In the genomic region with DNA sequence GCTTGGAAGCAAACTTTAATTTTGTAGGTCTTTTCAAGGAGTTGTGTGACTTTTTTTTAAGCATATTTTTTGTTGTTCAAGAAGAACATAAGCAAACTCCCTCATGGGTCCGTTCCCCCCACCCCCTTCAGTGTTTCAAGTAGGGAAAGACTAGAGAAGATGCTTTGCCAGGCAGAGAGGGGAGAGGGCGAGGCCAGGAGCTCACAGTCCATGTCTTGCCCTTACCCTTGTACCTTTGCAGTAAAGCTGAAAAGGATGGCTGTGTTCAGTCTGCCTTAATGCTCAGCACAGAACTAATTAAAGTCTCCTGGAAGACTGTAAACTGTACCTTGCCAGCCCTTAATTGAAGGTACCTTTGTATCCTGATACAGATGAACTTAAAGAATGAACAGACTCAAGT, we compare ENCODE assay signal across 8 mouse cellular contexts. TPM values are rescaled to one million over a fixed set of nuclear protein-coding genes. Genes with fewer than 3 reads are reported as not detected.
DNase-seq lines count a peak whose midpoint lies in the region; ATAC-seq and TF ChIP-seq lines count a peak whose summit lies in the region.

No protein-coding gene starts in this region.

- no peak for ATAC-seq in kidney, embryonic 16.5 days (ENCODE audit: low FRiP score, low TSS enrichment)
- ATAC-seq in neural tube, embryonic 12.5 days (ENCODE audit: low FRiP score, low read depth), result no peak

- no peak for TF ChIP-seq CTCF in liver, adult 2 months (IDR thresholded peaks at IDR 0.05; ENCODE audit: low read depth, low read length)
- TF ChIP-seq CTCF in embryonic fibroblast, embryonic 13.5 days (IDR thresholded peaks at IDR 0.05; ENCODE audit: borderline replicate concordance, insufficient read depth, low read length), result no peak

- TF ChIP-seq POLR2A in liver, adult 2 months (IDR thresholded peaks at IDR 0.05; ENCODE audit: extremely low read depth, insufficient read depth, low read length), result no peak
- no peak for TF ChIP-seq POLR2A in embryonic fibroblast, embryonic 13.5 days (IDR thresholded peaks at IDR 0.05; ENCODE audit: low read depth, low read length)

- H3K27me3 ChIP-seq in liver, adult 2 months (ENCODE audit: control insufficient read depth, insufficient read depth, low read length), result no peaks in the 10 kb centered on the region
- no peaks in the 10 kb centered on the region for H3K27me3 ChIP-seq in kidney, embryonic 16.5 days (ENCODE audit: insufficient read depth, low read length)
- H3K27me3 ChIP-seq in neural tube, embryonic 12.5 days (replicated peaks), result no peaks in the 10 kb centered on the region

- H3K27ac ChIP-seq in liver, adult 2 months (replicated peaks; ENCODE audit: insufficient read depth, low read depth, low read length), result no peak overlapping the region
- H3K27ac ChIP-seq in embryonic fibroblast, embryonic 13.5 days (ENCODE audit: insufficient read depth, low read length), result no peak overlapping the region
- H3K27ac ChIP-seq in kidney, embryonic 16.5 days (ENCODE audit: low read length), result no peak overlapping the region
- no peak overlapping the region for H3K27ac ChIP-seq in neural tube, embryonic 12.5 days

- H3K4me1 ChIP-seq in liver, adult 2 months (ENCODE audit: control insufficient read depth, insufficient read depth, low read length), result peaks cover 26% of the 10 kb centered on the region
- peaks cover 11% of the 10 kb centered on the region; the same call in 1 of the 2 replicates for H3K4me1 ChIP-seq in embryonic fibroblast, embryonic 13.5 days (ENCODE audit: control insufficient read depth, insufficient read depth, low read length)
- peaks cover 55% of the 10 kb centered on the region for H3K4me1 ChIP-seq in kidney, embryonic 16.5 days (ENCODE audit: insufficient read depth, low read length)
- peaks cover 37% of the 10 kb centered on the region for H3K4me1 ChIP-seq in neural tube, embryonic 12.5 days

- no peaks in the 10 kb centered on the region for H3K9me3 ChIP-seq in kidney, embryonic 16.5 days (ENCODE audit: low read length)
- no peaks in the 10 kb centered on the region for H3K9me3 ChIP-seq in neural tube, embryonic 12.5 days

- WGBS in liver, adult 2 months, result 59% methylated on average over 2 of the region's 2 CpGs
- 68% methylated on average over 2 of the region's 2 CpGs for WGBS in kidney, embryonic 16.5 days
- 70% methylated on average over 2 of the region's 2 CpGs for WGBS in neural tube, embryonic 12.5 days

- peak overlapping the region; percentile 0; the same call in 1 of the 2 replicates for H3K9ac ChIP-seq in liver, adult 2 months (ENCODE audit: low read depth, low read length)
- H3K9ac ChIP-seq in kidney, embryonic 16.5 days (replicated peaks; ENCODE audit: low read length), result peak overlapping the region; percentile 46
- no peak overlapping the region for H3K9ac ChIP-seq in neural tube, embryonic 12.5 days

- H3K4me2 ChIP-seq in kidney, embryonic 16.5 days (replicated peaks; ENCODE audit: low read depth, low read length), result peak overlapping the region; percentile 80
- H3K4me2 ChIP-seq in neural tube, embryonic 12.5 days (replicated peaks), result peak overlapping the region; percentile 86

- peaks cover 23% of the 10 kb centered on the region for H3K79me2 ChIP-seq in liver, adult 2 months (ENCODE audit: control insufficient read depth, insufficient read depth, low read length)

- no peak overlapping the region for H3K4me3 ChIP-seq in liver, adult 2 months (ENCODE audit: insufficient read depth, low read depth, low read length)
- peak overlapping the region; percentile 42 for H3K4me3 ChIP-seq in embryonic fibroblast, embryonic 13.5 days (ENCODE audit: insufficient read depth, low read length)
- peak overlapping the region; percentile 27 for H3K4me3 ChIP-seq in kidney, embryonic 16.5 days (ENCODE audit: low read length)
- 0 out of 2 replicates have a peak overlapping the region, but pooled peaks have one; percentile 0 for H3K4me3 ChIP-seq in neural tube, embryonic 12.5 days

- no peak for DNase-seq in liver, adult 2 months (ENCODE audit: extremely low read depth, low read depth, low spot score)
- no peak for DNase-seq in liver
- DNase-seq in urinary bladder, adult 2 months (ENCODE audit: low spot score), result no peak
- DNase-seq in spleen, postnatal 14 days (ENCODE audit: low spot score in 2 of 2), result no peak
- DNase-seq in frontal cortex, adult 2 months (ENCODE audit: extremely low spot score in 1 of 2, low spot score in 1 of 2), result no peak

- H3K36me3 ChIP-seq in liver, adult 2 months (ENCODE audit: control insufficient read depth, insufficient read depth, low read length), result peaks cover 2% of the 10 kb centered on the region; the same call in 1 of the 2 replicates
- peaks cover 15% of the 10 kb centered on the region for H3K36me3 ChIP-seq in kidney, embryonic 16.5 days (ENCODE audit: insufficient read depth, low read length)
- H3K36me3 ChIP-seq in neural tube, embryonic 12.5 days, result peaks cover 14% of the 10 kb centered on the region

RNA-seq across cellular contexts. Expression of a gene that starts 1.7 kb away (rescaled TPM):
- 18.0 and 23.2 TPM in 2 replicates for total RNA-seq in liver, adult 2 months (2014; rRNA removed)
- polyA plus RNA-seq in liver, adult 2 months (2012; rRNA removed), result 10.0 and 13.7 TPM in 2 replicates
- 38.0 and 41.3 TPM in 2 replicates for polyA plus RNA-seq in embryonic fibroblast, embryonic 13.5 days (2011; ENCODE audit: insufficient read length, low read depth, missing spikeins)
- 22.0 and 24.1 TPM in 2 replicates for polyA plus RNA-seq in kidney, embryonic 16.5 days (2015; fragmentation: Nextera tagmentation; extraction: Ambion mirVana)
- 18.6 and 18.7 TPM in 2 replicates for polyA plus RNA-seq in neural tube, embryonic 12.5 days (2016; fragmentation: Nextera tagmentation; extraction: Ambion mirVana)
- polyA plus RNA-seq in urinary bladder, adult 2 months (2012; rRNA removed), result 26.0 and 28.9 TPM in 2 replicates
- 31.8 and 33.0 TPM in 2 replicates for polyA plus RNA-seq in frontal cortex, adult 2 months (2012; rRNA removed)

RNA-seq across cellular contexts. Expression of a gene that starts 49.4 kb away (rescaled TPM):
- not detected in 2 replicates for total RNA-seq in liver, adult 2 months (2014; rRNA removed)
- polyA plus RNA-seq in liver, adult 2 months (2012; rRNA removed), result not detected in 2 replicates
- not detected in 2 replicates for polyA plus RNA-seq in embryonic fibroblast, embryonic 13.5 days (2011; ENCODE audit: insufficient read length, low read depth, missing spikeins)
- not detected in 2 replicates for polyA plus RNA-seq in kidney, embryonic 16.5 days (2015; fragmentation: Nextera tagmentation; extraction: Ambion mirVana)
- polyA plus RNA-seq in neural tube, embryonic 12.5 days (2016; fragmentation: Nextera tagmentation; extraction: Ambion mirVana), result not detected in 2 replicates
- polyA plus RNA-seq in urinary bladder, adult 2 months (2012; rRNA removed), result not detected in 2 replicates
- polyA plus RNA-seq in frontal cortex, adult 2 months (2012; rRNA removed), result 0.06 TPM in 1 of 2 replicates, not detected in the other
